Mouse (Mus musculus) liver, embryonic 18 days (tissue): ENCODE results near the gene Phf21a. TPM values are rescaled to one million over a fixed set of nuclear protein-coding genes. Genes with fewer than 3 reads are reported as not detected.

Source experiments
- polyA plus RNA-seq: library from polyadenylated mRNA; depleted of rRNA; stranded (reverse); fragments of >200 nt; gene quantifications from 2 replicates; pipeline ENCODE4 v1.2.3, GENCODE M21; 2012; rRNA removed

The Phf21a gene
- polyA plus RNA-seq: 7.8 and 10.2 TPM in 2 replicates

DNA sequence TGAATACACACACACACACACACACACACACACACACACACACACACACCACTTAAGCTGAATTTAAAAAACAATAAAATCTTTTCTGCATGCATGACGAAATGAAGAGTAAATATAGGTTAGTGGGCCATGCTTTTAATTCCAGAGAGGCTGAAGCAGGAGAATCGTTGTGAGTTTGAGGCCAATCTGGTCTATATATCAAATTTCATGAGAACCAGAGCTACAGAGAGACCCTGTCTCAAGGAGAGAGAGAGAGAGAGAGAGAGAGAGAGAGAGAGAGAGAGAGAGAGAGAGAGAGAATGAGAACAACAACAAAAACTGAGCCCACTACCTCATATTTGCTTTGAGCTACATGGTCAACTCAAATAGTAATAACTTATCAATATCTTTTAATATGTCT is at the start of gene Phf21a:
Gene Phf21a (plus strand): TSS at position 301 of the 400 bp plus-strand sequence.

DNA sequence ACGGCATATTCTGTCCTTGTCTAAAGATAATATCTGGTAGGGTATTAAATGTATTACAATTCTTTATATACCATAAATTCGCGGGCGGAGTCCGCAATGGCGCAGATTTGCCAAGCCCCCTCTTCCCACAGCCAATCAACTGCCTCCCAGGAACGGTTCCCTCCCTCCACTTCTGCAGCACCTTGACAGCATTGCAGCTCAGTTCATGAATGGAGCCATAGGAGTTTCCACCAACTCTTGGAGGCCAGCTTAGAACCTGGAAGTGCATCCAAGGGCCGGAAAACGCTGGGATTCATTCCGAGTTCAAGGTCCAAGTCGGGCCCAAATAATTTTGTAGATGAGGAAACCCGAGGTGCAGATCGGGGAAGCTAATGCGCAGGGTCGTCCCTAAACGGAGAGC is 281.6 kb downstream of the Phf21a start, which contains the start of the genes Pex16 and Large2:
Gene Pex16 (plus strand): TSS at position 163 of the 400 bp plus-strand sequence.
Gene Large2 (minus strand): TSS at position 356 of the 400 bp plus-strand sequence.

GRCm38 (mm10) chr2:92381901-92382588 is 289.1 kb downstream of the Phf21a start, which contains the start of gene 1700029I15Rik:
Gene 1700029I15Rik (plus strand): TSS chr2:92382538.

GRCm38 (mm10) chr2:92401091-92401561 is 308.2 kb downstream of the Phf21a start, which contains the start of gene Mapk8ip1:
Gene Mapk8ip1 (minus strand): TSS chr2:92401263.

Other genes starting within 250 kb of the Phf21a start
- gene Chrm4, start 165.9 kb upstream of the Phf21a start, polyA plus RNA-seq: 0.03 TPM in 1 of 2 replicates, not detected in the other
- 9.1 and 10.8 TPM in 2 replicates for gene Mdk, start 160.8 kb upstream of the Phf21a start, polyA plus RNA-seq
- 0.02 TPM in 1 of 2 replicates, not detected in the other for gene Gm9821, start 147.4 kb upstream of the Phf21a start, polyA plus RNA-seq
- gene Dgkz, start 117.3 kb upstream of the Phf21a start, polyA plus RNA-seq: 43.6 and 52.7 TPM in 2 replicates
- gene Creb3l1, start 68.6 kb upstream of the Phf21a start, polyA plus RNA-seq: 0.47 and 0.53 TPM in 2 replicates